Mouse (Mus musculus): ENCODE measurements around the gene Hint3. TPM values are rescaled to one million over a fixed set of nuclear protein-coding genes. Genes with fewer than 3 reads are reported as not detected.

Gene Hint3
- polyA plus RNA-seq, 1 experiment from 2014 or later, result 18.5 TPM

DNA sequence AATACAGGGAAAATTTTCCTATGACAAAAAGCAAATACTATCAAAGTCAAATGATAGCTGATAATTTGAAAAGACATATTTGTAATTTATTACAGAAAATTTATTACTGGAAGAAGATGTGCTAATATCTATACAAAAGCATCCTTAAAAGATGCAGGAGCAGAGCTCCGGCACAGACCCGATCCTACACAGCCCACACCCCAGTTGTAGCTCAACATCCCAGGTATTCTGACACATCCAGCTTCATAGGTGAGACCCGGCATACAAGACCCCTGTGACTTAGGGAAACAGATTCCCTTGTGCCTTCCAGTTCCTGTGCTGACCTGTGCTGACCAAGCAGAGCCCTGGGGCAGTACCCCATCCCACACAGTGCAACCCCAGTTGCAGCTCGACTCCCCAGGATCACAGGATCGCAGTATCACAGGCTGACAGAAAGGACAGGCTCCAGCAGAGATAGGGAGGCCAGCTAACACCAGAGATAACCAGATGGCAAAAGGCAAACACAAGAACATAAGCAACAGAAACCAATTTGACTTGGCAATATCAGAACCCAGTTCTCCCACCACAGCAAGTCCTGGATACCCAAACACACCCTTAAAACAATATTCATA lies 51.7 kb downstream of the Hint3 start:
- Histone ChIP-seq H3K9me3 (replicated peaks; ENCODE audit: control insufficient read depth, low read length) (no peaks in the 10 kb centered on the region), H3K9ac (replicated peaks; ENCODE audit: low read length) (no peak overlapping the region), H3K4me2 (ENCODE audit: low read depth, low read length) (no peak overlapping the region), H3K36me3 (replicated peaks; ENCODE audit: control insufficient read depth, insufficient read depth, low read depth, low read length) (no peaks in the 10 kb centered on the region), H3K4me1 (ENCODE audit: control insufficient read depth, insufficient read depth, low read length) (no peaks in the 10 kb centered on the region), H3K27me3 (ENCODE audit: control insufficient read depth, insufficient read depth, low read length) (no peaks in the 10 kb centered on the region), H3K4me3 (ENCODE audit: low read depth, low read length) (no peak overlapping the region), H3K27ac (replicated peaks; ENCODE audit: low read depth, low read length) (no peak overlapping the region)
- DNase-seq (ENCODE audit: low spot score) (no peak), ATAC-seq (replicated peaks; ENCODE audit: insufficient number of reproducible peaks, low FRiP score, low TSS enrichment, low read depth) (no peak)
- WGBS, result 90% methylated on average over 5 of the region's 5 CpGs

DNA sequence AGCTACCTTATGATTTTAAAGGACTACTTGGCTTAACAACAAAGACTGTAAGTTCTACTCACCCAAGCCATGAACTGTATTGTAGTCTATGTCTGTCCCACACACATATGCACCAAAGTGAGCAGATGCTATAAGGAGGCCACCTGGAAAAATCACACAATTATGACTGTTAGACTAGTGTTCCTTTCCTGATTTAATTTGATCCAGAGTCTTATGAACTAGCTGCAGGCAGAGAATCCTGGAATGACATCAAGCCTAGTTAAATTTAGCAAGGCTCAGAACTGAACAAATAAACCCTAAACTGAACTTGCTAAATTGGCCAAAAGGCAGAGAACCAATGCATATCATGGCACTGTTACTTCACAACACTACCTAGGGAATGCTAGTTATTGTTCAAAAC lies 63.1 kb downstream of the Hint3 start:
- Histone ChIP-seq H3K27ac (replicated peaks; ENCODE audit: low read depth, low read length) (no peak overlapping the region), H3K9ac (replicated peaks; ENCODE audit: low read length) (no peak overlapping the region), H3K27me3 (ENCODE audit: control insufficient read depth, insufficient read depth, low read length) (no peaks in the 10 kb centered on the region), H3K9me3 (replicated peaks; ENCODE audit: control insufficient read depth, low read length) (no peaks in the 10 kb centered on the region), H3K4me1 (ENCODE audit: control insufficient read depth, insufficient read depth, low read length) (no peaks in the 10 kb centered on the region), H3K36me3 (replicated peaks; ENCODE audit: control insufficient read depth, insufficient read depth, low read depth, low read length) (no peaks in the 10 kb centered on the region), H3K4me3 (ENCODE audit: low read depth, low read length) (no peak overlapping the region), H3K4me2 (ENCODE audit: low read depth, low read length) (no peak overlapping the region)
- ATAC-seq (replicated peaks; ENCODE audit: insufficient number of reproducible peaks, low FRiP score, low TSS enrichment, low read depth) (no peak), DNase-seq (ENCODE audit: low spot score) (no peak)

DNA sequence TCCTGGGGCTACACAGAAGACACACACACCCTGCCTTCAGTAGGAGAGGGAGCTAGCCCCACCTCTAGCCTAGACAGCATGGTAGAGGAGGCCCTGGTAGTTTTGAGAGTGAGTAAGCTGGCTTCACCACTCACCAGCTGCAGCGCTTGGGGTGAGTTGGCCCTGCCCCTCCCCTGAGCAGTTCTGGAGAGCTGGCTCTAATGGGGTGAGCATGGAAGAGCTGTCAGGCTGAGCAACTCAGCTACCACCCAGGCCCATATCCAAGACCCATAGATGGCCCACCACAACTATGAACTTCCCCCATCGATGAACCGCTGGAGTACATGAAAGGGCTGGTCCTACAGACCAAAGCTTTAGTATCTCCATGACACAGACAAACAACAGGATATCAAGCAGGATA lies 64.8 kb downstream of the Hint3 start:
- no peak for DNase-seq (ENCODE audit: low spot score)
- Histone ChIP-seq H3K4me2 (ENCODE audit: low read depth, low read length) (no peak overlapping the region), H3K27ac (replicated peaks; ENCODE audit: low read depth, low read length) (no peak overlapping the region), H3K9me3 (replicated peaks; ENCODE audit: control insufficient read depth, low read length) (no peaks in the 10 kb centered on the region), H3K36me3 (replicated peaks; ENCODE audit: control insufficient read depth, insufficient read depth, low read depth, low read length) (no peaks in the 10 kb centered on the region), H3K4me3 (ENCODE audit: low read depth, low read length) (no peak overlapping the region), H3K27me3 (ENCODE audit: control insufficient read depth, insufficient read depth, low read length) (no peaks in the 10 kb centered on the region), H3K9ac (replicated peaks; ENCODE audit: low read length) (no peak overlapping the region), H3K4me1 (ENCODE audit: control insufficient read depth, insufficient read depth, low read length) (no peaks in the 10 kb centered on the region)
- no peak for ATAC-seq (replicated peaks; ENCODE audit: insufficient number of reproducible peaks, low FRiP score, low TSS enrichment, low read depth)
- WGBS, result 90% methylated on average over 3 of the region's 3 CpGs

Other genes with a start within 250 kb of the Hint3 start
- 32.2 and 34.4 TPM in 2 replicates for gene Trmt11, start 28.9 kb downstream of the Hint3 start, polyA plus RNA-seq (2014; fragmentation: Nextera tagmentation; extraction: Ambion mirVana)
- gene Ncoa7, start 173.7 kb upstream of the Hint3 start, polyA plus RNA-seq (2014; fragmentation: Nextera tagmentation; extraction: Ambion mirVana), result 9.7 and 10.3 TPM in 2 replicates
- 6.6 and 7.1 TPM in 2 replicates for gene Hey2, start 213.2 kb upstream of the Hint3 start, polyA plus RNA-seq (2014; fragmentation: Nextera tagmentation; extraction: Ambion mirVana)